Mouse (Mus musculus): ENCODE data around the gene Lrmda.

DNA sequence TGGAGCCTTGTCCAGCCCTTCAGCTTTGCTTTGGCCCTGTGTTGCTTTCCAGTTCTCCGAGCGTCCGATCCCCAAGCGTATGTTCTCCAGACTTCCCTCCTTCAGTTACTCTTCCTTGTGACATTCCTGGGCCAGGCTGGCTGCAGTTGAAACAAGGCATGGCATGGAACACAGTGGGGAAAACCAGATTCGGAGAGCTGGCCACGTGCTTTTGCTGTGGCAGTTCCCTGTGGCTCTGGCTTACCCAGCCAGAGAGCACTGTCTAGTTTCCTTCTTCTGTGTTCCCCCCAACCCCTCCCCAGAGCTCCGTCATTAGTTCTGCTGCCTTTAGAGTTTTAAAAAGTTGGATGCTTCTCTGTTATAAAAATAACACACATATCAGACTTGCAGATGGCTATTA is 147.8 kb downstream of the Lrmda start:
- TF ChIP-seq CTCF (conservative IDR thresholded peaks at IDR 0.05; ENCODE audit: low read length) (no peak), NANOG (IDR thresholded peaks at IDR 0.05; ENCODE audit: borderline replicate concordance, low read length) (no peak)
